Mouse (Mus musculus) neural tube, postnatal 0 days (tissue): ENCODE data around the gene Olfr469. TPM values are rescaled to one million over a fixed set of nuclear protein-coding genes. Genes with fewer than 3 reads are reported as not detected.

Experiments used
- polyA plus RNA-seq: library from polyadenylated mRNA; unstranded; fragments of >200 nt; fragmentation: Nextera tagmentation; extraction: Ambion mirVana; gene quantifications from 2 replicates; pipeline ENCODE4 v1.2.1, GENCODE M21; 2015

The Olfr469 gene
- not detected in 2 replicates for polyA plus RNA-seq

GRCm38 (mm10) chr7:107825441-107825840 lies at the start of gene Olfr469:
Olfr469 (minus strand) TSS chr7:107825541.

DNA sequence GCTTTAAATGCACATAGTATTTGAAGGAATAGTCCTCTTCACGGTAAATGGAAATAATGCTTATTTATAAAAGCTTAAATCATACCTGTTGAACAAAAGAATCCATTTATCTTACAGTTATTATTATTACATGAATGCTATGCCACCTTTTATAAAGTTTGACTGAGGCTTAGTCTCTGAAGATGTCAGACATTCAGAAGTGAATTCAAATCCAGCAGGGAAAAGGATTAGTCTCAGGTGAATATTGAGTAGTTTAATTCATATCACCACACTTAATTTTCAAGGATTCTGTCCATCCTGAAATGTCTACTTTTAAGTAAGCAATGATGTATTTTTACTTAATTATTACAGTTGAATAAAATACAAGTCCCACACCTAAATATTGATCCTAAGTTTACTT lies 22.0 kb upstream of the Olfr469 start, which contains the start of gene Olfr470:
Gene Olfr470, minus strand, starts transcription at position 101 of the 400 bp plus-strand sequence.

GRCm38 (mm10) chr7:107811963-107812362 lies 13.4 kb downstream of the Olfr469 start, which contains the start of gene Olfr467:
Olfr467 (plus strand) TSS chr7:107812263.

DNA sequence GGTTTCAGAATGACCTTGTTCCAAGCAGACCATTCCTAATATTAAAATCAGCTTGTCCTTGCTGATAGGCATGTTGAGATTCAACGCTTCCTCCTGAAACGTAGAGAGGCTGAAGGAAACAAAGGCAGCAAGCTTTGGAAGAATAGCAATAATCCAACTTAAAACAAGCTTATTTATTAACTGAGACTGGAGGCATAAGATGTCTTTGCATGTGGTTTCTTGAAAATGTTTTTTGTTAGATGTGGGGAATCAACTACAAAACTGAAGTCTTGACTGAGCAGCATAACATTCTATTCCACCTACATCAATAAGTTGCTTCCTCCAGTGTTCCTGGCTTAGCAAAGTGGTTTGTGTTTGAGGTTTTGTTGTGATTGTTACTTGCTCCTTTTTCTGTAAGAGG lies 24.2 kb downstream of the Olfr469 start, which contains the start of gene Ovch2:
Gene Ovch2, minus strand, starts transcription at position 101 of the 400 bp plus-strand sequence.

Other genes with a start within 250 kb of the Olfr469 start
- gene Ppfibp2, start 230.3 kb downstream of the Olfr469 start, polyA plus RNA-seq: 3.3 and 3.5 TPM in 2 replicates
- gene 5330417H12Rik, start 200.4 kb downstream of the Olfr469 start, polyA plus RNA-seq: not detected in 2 replicates
- gene Cyb5r2, start 67.5 kb downstream of the Olfr469 start, polyA plus RNA-seq: 0.22 and 0.46 TPM in 2 replicates
- not detected in 2 replicates for gene Ovch2, start 24.3 kb downstream of the Olfr469 start, polyA plus RNA-seq
- not detected in 2 replicates for gene Olfr467, start 13.3 kb downstream of the Olfr469 start, polyA plus RNA-seq
- gene Olfr470, start 21.9 kb upstream of the Olfr469 start, polyA plus RNA-seq: not detected in 2 replicates
- not detected in 2 replicates for gene Olfr472, start 72.4 kb upstream of the Olfr469 start, polyA plus RNA-seq
- not detected in 2 replicates for gene Olfr473, start 104.9 kb upstream of the Olfr469 start, polyA plus RNA-seq
- gene Olfr474, start 129.1 kb upstream of the Olfr469 start, polyA plus RNA-seq: not detected in 2 replicates
- gene Olfr476, start 139.3 kb upstream of the Olfr469 start, polyA plus RNA-seq: not detected in 2 replicates
- gene Olfr477, start 161.2 kb upstream of the Olfr469 start, polyA plus RNA-seq: not detected in 2 replicates
- gene Olfr478, start 208.4 kb upstream of the Olfr469 start, polyA plus RNA-seq: not detected in 2 replicates
- not detected in 2 replicates for gene Olfr479, start 225.2 kb upstream of the Olfr469 start, polyA plus RNA-seq
- gene Olfr480, start 241.8 kb upstream of the Olfr469 start, polyA plus RNA-seq: not detected in 2 replicates